Mouse (Mus musculus) embryonic fibroblast, embryonic 13.5 days (primary cell): ENCODE results near the gene Gm7694.

Source experiments
- CTCF ChIP-seq: IDR thresholded peaks from 2 replicates; pipeline ENCODE4 v1.5.1; 2011; ENCODE audit warnings: mild to moderate bottlenecking, control low read depth, low read length, moderate library complexity, borderline replicate concordance; ENCODE audit not compliant: insufficient read depth
- POLR2A ChIP-seq: IDR thresholded peaks from 2 replicates; pipeline ENCODE4 v1.6.1; 2011; ENCODE audit warnings: low read depth, mild to moderate bottlenecking, control low read depth, low read length, moderate library complexity

DNA sequence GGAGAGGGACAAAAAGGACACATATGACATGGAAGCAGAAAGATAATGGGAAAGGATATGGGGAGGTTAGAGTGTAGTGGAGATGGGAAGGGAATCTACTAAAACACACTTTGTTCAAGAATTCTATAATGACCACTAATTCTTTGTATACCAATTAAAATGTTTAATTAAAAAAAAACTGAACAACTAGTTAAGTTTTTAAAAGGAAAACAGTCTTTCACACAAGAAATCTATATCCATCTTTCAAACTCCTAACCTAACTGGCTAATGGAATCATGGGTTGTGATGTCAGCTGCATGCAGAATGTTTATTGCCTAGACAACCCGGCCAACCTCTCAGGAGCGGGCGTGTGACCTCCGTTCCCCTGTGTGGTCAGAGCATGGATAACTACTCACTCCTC, 2.4 kb upstream of the Gm7694 start, which contains the start of gene Spata46:
- no peak for TF ChIP-seq CTCF
- no peak for TF ChIP-seq POLR2A
